Mouse (Mus musculus): ENCODE results near the gene Myo1d.
"Not testable (repeated sequence)": the region's sequence is repeated elsewhere in the genome, so short reads cannot be mapped to it uniquely, and the experiment has no call there.

Myo1d gene

DNA sequence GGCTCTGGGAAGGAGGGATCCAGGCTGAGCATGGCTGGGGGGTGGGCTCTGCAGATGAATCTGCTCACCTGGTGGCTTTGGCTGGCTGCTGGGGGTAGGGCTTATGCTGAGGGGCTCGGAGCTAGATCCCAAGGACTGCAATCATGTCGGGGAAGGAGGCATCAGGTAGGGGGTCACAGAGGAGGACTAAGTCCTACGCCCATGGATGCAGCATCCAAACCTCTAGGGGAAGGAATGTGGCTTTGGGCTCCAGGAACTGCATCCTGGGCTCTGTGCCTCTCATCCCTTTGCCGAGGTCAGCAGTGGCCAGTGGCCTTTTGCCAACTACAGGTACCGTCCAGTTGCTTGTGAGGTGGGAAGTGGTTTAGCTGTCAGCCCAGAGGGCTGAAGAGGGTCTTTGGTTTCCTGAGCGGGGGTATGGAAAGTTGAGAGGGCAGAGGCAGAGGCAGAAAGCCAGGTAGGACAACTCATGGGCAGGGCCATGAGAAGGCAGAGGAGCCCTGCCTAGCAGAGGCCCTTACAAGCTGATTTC, 296.2 kb downstream of the Myo1d start:
- no peak for DNase-seq (ENCODE audit: low read depth, low spot score)

DNA sequence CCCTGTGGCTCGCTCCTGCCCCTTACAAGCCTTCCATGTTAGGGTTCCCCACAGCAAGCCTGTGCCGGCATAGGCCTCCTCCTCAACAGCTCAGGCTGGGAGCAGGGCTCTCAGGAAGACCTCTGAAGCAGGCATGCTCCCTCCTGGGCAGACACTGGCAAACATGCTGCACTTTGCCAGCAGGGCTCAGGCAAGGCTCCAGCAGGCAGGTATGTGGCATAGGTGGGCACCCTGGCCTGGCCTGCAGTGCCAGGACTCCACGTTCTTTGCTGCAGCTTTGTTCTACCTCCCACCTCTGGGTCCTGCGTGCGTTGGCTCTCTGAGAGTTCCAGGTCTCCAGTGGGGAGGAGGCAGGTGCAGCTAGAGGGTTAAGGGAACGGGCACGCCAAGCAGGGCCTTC, 296.9 kb downstream of the Myo1d start:
- no peak for DNase-seq (ENCODE audit: low read depth, low spot score)

DNA sequence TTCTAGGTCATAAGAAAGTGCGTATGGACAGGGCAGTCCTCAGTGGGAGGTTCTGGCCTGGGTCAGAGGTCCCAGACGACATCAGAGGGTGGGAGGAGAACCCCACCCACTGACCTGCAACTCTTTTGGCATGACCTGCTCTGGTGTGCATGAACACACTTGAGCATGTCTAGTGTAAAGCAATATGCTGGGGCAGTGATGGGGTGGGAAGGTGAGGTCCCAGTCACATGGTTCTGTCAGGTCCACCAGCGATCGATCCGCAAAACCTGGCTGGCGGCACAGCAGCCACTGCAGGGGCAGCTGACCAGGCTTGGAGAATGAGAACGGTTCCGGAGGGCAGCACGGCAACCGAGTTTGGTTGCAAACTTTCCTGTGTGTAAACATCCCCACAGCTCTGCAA, 297.5 kb downstream of the Myo1d start:
- DNase-seq (ENCODE audit: low read depth, low spot score), result no peak

DNA sequence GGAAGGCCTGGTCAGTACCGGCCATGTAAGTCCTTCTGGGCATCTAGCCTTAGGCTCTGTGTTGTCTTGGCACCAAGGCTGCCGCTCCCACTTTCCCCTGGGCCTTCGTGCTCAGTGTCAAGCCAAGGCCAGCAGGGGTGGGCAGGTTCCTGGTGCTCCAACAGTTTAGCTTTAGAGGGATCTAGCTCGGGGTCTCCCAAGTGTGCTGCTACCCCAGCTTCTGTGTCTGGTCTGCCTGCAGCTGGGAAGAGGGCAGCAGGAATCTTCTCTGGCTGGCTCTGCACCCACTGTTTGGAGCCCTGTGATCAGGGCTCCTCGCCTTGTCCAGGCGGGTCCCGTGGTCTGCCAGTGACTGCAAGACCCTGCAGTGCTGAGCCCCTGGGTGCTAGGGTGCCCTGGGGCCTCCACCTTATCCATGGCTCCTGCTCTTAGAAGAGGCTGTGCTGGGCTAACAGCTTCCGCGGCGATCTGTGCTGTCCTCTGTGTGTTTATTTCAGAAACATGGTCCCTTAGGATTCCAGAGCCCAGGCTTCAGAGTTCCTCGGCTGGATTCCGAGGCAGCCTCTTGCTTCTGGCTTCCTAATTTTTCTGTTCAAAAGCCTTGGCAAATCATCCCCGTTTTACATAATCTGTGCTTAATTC, 298.3 kb downstream of the Myo1d start:
- no peak for DNase-seq (ENCODE audit: low read depth, low spot score)

DNA sequence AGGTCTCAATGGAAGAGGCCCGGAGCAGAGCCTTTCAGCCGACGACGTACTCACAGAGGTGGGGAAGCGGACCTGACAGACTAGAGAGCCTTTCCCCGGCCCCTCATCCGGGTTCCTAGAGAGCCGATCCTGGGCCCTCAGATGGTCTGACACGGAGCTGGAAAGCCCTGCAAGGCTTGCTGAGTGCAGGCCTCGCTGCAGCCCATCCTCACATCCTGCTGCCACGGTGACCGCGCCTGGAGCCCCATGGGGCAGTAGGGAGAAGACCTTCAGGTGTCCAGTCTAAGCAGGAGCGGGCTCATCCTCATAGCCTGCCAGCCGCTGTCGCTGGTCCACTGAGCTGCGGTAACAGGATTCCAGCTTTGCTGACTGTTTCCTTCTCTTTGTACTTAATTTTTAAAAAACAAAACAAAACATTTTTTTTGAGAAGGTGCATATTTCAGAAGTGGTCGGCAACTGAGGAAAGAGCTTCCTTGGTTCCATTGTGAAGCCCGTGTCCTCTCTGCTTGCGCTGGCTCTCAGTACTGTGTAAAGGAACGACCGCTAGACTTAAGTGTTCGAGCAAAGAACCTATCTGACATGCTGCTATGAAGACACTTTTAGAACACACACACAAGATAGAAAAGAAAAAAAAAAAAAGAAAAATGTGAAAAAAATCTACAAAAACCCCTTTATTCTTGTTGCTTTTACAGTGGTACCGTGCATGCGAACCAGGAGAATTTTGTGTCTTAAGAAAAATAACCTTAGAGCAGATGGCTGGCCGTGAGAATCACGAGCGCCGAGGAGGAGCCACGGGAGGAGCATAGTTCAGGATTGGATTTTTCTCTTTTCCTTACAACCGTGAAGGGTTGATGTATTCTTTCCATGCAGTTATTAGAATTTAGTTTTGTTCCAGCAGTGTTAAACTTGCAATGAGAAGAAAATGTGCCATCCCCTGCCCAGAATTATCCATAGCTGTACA, 299.6 kb downstream of the Myo1d start:
- no peak for DNase-seq (ENCODE audit: low read depth, low spot score)

DNA sequence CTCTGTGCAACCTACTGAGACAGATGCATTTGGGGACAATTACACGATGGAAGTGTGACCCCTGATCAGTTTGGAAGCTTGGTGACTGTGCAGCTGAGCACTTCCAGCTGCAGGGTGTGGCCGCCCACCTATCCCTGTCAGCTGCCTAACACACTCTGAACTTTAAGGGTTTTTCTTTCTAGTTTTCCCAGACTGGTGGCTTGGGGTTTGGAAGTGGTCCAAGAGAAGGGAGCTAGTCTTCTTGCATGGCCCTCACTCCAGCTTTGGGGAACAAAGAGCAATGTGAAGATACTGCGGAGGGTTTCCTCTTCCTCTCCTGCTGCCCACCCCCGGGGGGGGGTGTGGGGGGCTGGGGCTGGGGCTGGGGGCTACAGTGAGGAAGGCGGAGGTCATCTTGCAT, 300.4 kb downstream of the Myo1d start:
- no peak for DNase-seq (ENCODE audit: low read depth, low spot score)

DNA sequence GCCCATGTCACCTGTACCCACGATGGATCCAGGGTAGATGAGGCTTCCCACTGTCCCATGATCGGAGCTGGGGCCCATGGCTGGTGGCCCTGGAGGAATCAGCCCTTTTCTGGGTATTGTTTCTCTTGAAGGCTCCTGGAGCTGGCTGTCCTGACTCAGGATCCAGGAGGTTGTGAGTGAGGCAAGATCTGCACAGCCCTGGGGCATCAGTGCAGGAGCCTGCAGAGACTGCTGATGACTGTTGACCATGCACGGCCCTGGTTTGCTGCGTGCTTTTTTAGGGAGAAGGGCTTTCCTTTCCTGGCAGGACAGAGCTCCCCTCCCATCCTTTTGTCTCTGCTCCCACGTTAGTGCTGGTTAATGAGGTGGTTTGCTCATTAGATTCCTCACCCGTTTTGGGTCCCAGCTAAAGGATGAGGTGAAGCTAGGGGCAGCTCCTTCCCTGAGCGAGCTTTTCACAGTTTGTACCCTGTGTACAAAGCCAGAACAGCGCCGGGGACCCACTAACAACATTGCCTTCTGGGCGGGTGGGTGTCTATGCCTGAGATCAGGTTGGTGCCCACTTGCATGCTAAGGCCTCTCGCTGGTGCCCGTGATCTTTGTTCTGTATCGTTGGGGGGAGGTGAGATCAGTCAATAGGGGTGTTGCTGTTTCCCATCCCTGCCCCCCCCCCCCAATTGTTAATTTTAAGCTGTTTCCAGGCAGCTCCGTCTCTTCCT, 301.0 kb downstream of the Myo1d start:
- DNase-seq (ENCODE audit: low read depth, low spot score), result no peak

DNA sequence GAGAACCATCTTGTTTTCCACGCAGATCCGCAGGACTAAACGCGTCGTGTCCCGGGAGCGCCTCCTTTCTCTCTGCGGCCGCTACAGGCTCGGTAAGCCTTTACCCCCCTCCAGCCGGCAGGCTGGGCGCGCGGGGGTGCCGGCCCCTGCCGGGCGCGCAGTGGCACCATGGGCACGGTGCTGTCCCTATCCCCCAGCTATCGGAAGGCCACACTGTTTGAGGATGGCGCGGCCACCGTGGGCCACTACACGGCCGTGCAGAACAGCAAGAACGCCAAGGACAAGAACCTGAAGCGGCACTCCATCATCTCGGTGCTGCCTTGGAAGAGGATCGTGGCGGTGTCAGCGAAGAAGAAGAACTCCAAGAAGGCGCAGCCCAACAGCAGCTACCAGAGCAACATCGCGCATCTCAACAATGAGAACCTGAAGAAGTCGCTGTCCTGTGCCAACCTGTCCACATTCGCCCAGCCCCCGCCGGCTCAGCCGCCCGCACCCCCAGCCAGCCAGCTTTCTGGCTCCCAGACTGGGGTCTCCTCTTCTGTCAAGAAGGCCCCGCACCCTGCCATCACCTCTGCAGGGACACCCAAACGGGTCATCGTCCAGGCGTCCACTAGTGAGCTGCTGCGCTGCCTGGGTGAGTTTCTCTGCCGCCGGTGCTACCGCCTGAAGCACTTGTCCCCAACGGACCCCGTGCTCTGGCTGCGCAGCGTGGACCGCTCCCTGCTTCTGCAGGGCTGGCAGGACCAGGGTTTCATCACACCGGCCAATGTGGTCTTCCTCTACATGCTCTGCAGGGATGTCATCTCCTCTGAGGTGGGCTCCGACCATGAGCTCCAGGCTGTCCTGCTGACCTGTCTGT, 302.3 kb downstream of the Myo1d start:
- DNase-seq (ENCODE audit: low read depth, low spot score), result no peak

DNA sequence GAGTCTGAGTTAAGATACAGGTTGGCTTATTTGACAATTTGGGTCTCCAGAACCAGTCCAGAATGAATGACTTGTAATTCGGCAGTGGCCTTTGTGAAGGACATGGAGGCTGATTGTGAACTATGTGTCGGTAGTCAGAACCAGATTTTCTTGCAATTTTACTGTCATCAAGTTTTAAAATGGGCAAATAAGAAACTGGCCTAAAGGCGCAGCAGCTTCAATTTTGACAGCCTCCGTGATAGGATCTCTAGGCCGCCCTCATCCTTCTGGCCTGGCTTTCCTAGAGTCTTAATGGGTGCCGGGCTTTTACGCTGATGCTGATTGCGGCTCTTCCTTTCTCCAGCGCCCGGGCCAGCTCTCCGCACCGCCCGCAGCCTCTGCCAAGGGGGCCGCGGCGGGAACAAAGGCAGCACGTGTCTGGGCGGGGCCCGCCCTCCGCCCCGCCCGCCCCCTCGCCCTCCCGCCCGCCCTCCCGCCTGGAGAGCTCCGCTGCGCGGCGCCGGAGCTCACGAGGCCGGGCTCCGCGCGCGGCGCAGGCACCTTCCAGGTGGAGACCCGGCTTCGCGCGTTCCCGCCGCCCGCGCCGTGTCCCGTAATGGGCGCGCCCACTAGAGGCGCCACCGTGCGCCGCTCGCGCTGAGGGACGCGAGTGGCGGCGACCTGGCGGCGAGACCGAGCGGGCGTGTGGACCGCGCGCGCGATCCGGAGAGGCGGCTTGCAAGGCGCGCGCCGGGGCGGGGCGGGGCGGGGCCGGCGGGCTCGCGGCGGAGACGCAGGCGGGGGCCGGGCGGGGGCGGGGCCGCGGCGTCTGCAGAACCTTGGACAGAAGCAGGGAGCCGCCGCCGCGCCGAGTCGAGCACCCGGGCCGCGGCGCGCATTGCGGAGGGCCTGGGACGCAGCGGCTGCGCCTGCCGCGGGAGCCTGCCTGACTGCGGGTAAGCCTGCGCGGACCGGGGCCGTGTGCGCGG, 303.3 kb downstream of the Myo1d start, which contains the start of gene Cdk5r1:
Gene Cdk5r1 (plus strand): TSS at position 802 of the 968 bp plus-strand sequence.
- DNase-seq (ENCODE audit: low read depth, low spot score), result peak; percentile 80

DNA sequence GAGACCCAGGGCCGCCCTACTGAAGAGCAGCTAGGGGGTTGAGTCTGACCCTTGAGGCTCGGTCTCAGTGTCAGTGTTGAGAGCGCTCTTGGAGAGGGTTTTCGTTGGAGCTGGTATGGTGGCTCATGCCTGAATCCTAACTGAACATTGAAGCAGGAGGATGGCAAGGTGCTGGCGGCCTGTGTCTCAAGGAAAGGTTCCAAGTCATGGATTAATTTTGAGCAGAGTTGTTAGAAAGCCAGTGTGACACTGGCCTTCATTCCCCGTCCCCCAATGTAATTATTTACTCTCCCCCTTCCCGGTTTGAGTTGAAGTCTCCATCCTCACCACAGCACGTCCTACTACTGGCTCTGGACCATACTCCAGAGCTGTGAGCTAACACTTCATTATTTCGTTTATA, 304.3 kb downstream of the Myo1d start:
- no peak for DNase-seq (ENCODE audit: low read depth, low spot score)

DNA sequence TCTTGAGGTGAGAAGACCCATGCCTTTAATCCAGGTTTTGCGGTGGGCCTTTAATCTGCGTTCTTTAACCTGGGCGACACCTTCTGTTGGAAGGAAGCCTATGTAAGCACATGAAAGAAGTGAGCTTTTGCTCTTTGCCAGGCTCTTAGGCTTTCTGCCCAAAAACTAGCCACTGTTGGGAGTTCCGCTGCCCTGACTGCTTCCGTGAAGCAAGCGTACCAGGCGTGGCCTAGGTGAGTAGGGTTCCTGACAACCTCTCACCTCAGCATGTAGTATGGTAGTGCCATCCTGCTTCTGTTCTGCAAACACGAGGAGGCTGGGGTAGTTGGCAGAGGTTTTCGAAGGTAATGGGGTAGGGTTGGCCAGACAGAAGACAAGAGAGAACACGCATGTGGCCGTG, 305.0 kb downstream of the Myo1d start:
- DNase-seq (ENCODE audit: low read depth, low spot score), result no peak

DNA sequence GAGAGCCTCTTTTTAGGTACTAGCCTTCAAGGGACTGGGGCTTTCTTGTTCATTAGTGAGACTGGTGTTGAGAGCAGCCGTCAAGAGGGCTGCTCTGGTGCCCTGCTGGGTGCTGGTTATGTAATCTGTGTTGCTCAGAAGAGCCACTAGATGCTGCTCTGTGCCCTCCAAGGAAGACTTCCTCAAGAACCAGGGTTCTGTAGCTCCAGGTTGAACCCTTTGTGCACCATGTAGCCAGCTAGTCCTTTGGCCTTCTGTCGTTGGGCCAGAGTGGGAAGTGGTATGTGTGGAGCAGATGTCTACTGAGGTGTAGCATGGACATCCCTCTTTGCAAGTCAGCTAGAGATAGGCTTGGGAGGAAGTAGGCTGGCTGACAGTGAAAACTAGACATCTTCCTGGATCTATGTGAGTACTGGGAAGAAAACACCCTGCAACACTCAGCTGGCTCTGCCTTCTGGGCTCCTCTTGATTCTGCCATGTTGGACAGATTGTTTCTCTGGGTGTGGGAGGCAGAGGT, 305.6 kb downstream of the Myo1d start:
- no peak for DNase-seq (ENCODE audit: low read depth, low spot score)

DNA sequence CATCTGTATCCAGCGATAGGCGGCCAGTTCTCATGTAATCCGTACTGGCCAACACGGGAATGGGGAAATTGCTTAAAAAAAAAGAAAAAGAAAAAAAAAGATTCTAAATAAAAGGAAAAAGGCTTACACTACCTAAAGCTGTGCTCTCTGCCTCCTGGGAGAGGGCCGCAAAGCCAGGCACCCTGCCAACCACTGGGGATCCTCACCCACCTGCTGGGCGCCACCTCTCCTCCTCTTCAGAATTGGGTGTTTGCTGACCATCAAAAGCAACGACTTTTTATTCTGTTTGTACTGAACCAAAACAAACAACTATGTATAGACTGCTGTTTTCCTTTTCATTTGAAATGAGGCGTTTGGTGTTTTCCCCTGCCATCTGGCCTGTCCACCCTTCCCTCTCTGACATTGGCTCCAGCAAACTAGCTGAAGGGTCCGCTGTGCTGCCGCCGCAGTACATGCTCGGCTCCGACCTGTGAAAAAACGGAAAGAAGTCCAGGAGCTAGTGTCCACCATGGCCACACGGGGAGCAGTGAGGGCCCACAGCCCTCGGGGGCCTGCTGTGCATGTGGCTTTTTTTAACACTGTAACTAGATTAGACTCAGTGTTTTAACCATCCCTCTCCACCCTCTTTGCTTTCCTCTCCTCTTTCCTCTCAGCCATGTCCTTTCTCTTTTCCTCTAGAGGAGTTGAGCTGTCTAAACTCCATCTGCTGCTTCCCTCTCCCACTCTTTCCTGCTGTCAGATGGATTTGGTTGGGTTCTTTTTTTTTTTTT, 307.8 kb downstream of the Myo1d start:
- DNase-seq (ENCODE audit: low read depth, low spot score), result no peak

DNA sequence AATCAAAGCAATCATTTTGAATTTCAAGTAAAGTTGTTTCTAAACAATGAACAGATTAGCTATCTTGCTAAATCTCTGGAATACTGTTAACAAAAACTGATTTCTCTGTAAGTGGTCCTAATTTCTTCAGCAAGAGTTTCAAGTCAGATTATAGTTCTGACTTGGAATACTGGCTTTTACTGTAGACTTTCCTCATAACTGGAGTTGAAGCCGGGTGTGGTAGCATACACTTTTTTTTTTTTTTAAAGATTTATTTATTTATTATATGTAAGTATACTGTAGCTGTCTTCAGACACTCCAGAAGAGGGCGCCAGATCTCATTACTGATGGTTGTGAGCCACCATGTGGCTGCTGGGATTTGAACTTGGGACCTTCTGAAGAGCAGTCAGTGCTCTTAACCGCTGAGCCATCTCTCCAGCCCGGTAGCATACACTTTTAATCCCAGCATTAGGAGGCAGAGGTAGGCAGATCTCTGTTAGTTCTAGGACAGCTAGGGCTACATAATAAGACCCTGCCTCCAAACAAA, 316.2 kb downstream of the Myo1d start:
- DNase-seq (ENCODE audit: low read depth, low spot score), result not testable (repeated sequence)

DNA sequence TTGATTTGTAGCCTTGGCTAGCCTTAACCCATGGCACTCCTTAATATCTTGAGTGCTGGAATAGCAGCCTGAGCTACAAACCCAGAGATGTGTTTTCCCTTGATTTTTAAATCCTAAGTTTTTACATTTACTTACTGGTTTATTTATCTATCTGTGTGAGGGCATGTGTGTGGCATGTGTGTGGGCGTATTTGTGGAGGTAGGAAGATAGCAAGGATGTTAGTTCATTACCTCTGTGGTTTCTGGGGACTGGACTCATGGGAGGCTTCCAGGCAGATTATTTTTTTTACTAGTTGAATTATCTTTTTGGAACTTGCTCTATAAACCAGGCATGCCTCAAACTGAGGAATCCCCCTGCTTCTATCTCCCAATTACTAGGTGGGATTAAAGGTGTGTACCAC, 326.6 kb downstream of the Myo1d start:
- DNase-seq (ENCODE audit: low read depth, low spot score), result no peak

DNA sequence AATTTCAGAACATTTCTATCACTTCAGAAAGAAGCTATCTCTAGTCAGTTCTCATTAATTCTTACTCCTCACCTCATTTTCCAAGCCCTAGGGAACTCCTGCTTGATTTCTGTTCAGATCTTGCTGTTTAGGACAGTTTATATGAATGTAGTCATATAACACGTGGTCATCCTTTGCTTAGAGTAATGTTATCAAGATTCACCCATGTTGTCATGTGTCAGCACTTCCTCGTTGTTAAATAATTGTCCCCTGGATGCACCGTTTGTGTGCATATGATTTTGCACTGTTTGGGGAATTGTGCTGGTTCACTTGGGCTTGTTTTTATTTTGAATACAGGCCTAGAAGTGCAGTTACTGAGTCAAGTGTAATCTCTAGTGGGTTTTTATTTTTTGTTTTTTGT, 327.6 kb downstream of the Myo1d start:
- DNase-seq (ENCODE audit: low read depth, low spot score), result no peak

DNA sequence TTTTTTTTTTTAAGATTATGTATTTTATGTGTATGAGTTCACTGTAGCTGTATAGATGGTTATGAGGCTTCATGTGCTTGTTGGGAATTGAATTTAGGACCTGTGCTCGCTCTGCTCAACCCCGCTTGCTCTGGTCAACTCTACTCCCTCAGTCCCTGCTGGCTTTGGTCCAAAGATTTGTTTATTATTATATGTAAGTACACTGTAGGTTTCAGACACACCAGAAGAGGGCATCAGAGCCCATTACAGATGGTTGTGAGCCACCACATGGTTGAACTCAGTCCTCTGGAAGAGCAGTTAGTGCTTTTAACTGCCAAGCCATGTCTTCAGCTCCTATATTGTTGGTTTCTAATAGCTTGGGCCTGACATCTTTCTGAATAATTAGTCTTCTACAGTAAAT, 330.0 kb downstream of the Myo1d start:
- DNase-seq (ENCODE audit: low read depth, low spot score), result no peak

DNA sequence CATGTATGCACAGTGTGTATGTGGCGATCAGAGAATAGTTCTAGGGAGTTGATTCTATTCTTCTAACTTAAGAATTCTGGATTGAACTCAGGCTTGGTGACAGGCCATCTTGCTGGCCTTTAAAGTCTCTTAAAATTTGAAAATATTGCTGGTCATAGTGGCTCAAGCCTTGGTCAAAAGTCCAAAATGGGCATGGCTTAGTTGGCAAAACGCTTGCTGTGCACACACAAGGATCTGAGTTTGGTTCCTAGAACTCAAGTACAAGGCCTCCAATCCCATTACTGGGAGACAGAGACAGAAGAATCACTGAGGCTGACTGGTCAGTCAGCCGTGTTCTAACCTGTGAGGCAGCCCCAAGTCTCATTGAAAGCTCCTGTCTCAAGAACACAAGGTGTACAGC, 332.9 kb downstream of the Myo1d start:
- no peak for DNase-seq (ENCODE audit: low read depth, low spot score)
